Mouse (Mus musculus) hindbrain, embryonic 11.5 days (tissue): ENCODE measurements around the gene Chkb. TPM values are rescaled to one million over a fixed set of nuclear protein-coding genes. Genes with fewer than 3 reads are reported as not detected.
"Not testable (repeated sequence)": the region's sequence is repeated elsewhere in the genome, so short reads cannot be mapped to it uniquely, and the experiment has no call there.

ENCODE experiments used
- ATAC-seq: fragments of 200-750 bp; cut with Nextera tagmentation; 2 replicates; pipeline ENCODE4 v1.8.0; 2017; ENCODE audit warnings: mild to moderate bottlenecking, moderate TSS enrichment, moderate library complexity; ENCODE audit not compliant: low FRiP score
- DNase-seq: peaks from one replicate; pipeline ENCODE4 v3.0.0-alpha.2; 2015; ENCODE audit warnings: low spot score
- H3K27ac ChIP-seq: fragments of 300-500 bp; sonication (generic); 2 replicates; pipeline ENCODE4 v1.5.1; 2014; ENCODE audit warnings: mild to moderate bottlenecking, low read depth, low read length
- H3K27me3 ChIP-seq: fragments of 300-500 bp; sonication (generic); 2 replicates; pipeline ENCODE4 v1.6.1; 2014; ENCODE audit warnings: mild to moderate bottlenecking, low read length, moderate library complexity, mixed read lengths; ENCODE audit not compliant: control insufficient read depth, insufficient read depth
- H3K36me3 ChIP-seq: fragments of 300-500 bp; sonication (generic); 2 replicates; pipeline ENCODE4 v1.6.1; 2014; ENCODE audit warnings: mild to moderate bottlenecking, low read length, moderate library complexity, mixed read lengths; ENCODE audit not compliant: control insufficient read depth, insufficient read depth
- H3K4me1 ChIP-seq: fragments of 300-500 bp; sonication (generic); replicated peaks from 2 replicates; pipeline ENCODE4 v1.6.1; 2014; ENCODE audit warnings: low read length, mixed read lengths; ENCODE audit not compliant: control insufficient read depth, insufficient read depth
- H3K4me2 ChIP-seq: fragments of 300-500 bp; sonication (generic); replicated peaks from 2 replicates; pipeline ENCODE4 v1.6.1; 2014; ENCODE audit warnings: mild to moderate bottlenecking, low read depth, low read length
- H3K4me3 ChIP-seq: fragments of 300-500 bp; sonication (generic); 2 replicates; pipeline ENCODE4 v1.5.1; 2014; ENCODE audit warnings: low read depth, low read length
- H3K9ac ChIP-seq: fragments of 300-500 bp; sonication (generic); 2 replicates; pipeline ENCODE4 v1.6.1; 2014; ENCODE audit warnings: low read depth, low read length
- H3K9me3 ChIP-seq: fragments of 300-500 bp; sonication (generic); 2 replicates; pipeline ENCODE4 v1.6.1; 2016; ENCODE audit warnings: low read length; ENCODE audit not compliant: control insufficient read depth
- WGBS: fragments of 180-500 bp; shearing (Covaris S2); extraction: QIAGEN DNeasy Blood & Tissue Kit; methylation state at CpG from one replicate; pipeline ENCODE4 v1.1.7; 2014; 5-methylcytosine and 5-hydroxymethylcytosine counted together
- polyA plus RNA-seq: library from polyadenylated mRNA; unstranded; fragments of >200 nt; fragmentation: Nextera tagmentation; extraction: Ambion mirVana; gene quantifications from 2 replicates; pipeline ENCODE4 v1.2.1, GENCODE M21; 2014

The Chkb gene
- polyA plus RNA-seq, 1 experiment from 2014 or later, result 63.4 TPM

GRCm38 (mm10) chr15:89434136-89434535 is 4.4 kb upstream of the Chkb start:
- H3K4me3 ChIP-seq, result no peak overlapping the region
- H3K36me3 ChIP-seq, result no peaks in the 10 kb centered on the region
- no peaks in the 10 kb centered on the region for H3K27me3 ChIP-seq
- H3K27ac ChIP-seq, result no peak overlapping the region
- no peak overlapping the region for H3K9ac ChIP-seq
- no peak overlapping the region for H3K4me2 ChIP-seq
- no peak for DNase-seq
- no peaks in the 10 kb centered on the region; the same call in 1 of the 2 replicates for H3K4me1 ChIP-seq
- ATAC-seq, result no peak
- 71% methylated on average over 3 of the region's 3 CpGs for WGBS
- H3K9me3 ChIP-seq, result no peaks in the 10 kb centered on the region

GRCm38 (mm10) chr15:89432946-89433345 is 3.2 kb upstream of the Chkb start:
- Histone ChIP-seq H3K27me3 (no peaks in the 10 kb centered on the region), H3K27ac (no peak overlapping the region), H3K4me2 (no peak overlapping the region), H3K4me1 (no peaks in the 10 kb centered on the region; the same call in 1 of the 2 replicates), H3K9ac (no peak overlapping the region), H3K9me3 (no peaks in the 10 kb centered on the region), H3K36me3 (no peaks in the 10 kb centered on the region), H3K4me3 (no peak overlapping the region)
- ATAC-seq (no peak), DNase-seq (no peak)
- whole genome bisulfite sequencing, result 72% methylated on average over 4 of the region's 4 CpGs

- H3K27ac ChIP-seq, result no peak overlapping the region
- H3K4me2 ChIP-seq, result no peak overlapping the region
- H3K36me3 ChIP-seq, result peaks cover 5% of the 10 kb centered on the region; the same call in 1 of the 2 replicates
- DNase-seq (no peak), ATAC-seq (no peak)
- H3K9me3 ChIP-seq, result no peaks in the 10 kb centered on the region
- H3K27me3 ChIP-seq, result no peaks in the 10 kb centered on the region
- H3K4me3 ChIP-seq, result no peak overlapping the region
- no peak overlapping the region for H3K9ac ChIP-seq
- no peaks in the 10 kb centered on the region; the same call in 1 of the 2 replicates for H3K4me1 ChIP-seq
- WGBS, result 93% methylated on average over 6 of the region's 6 CpGs
These were observed 2.1 kb upstream of the Chkb start for GRCm38 (mm10) chr15:89431806-89432205.

- H3K4me2 ChIP-seq, result no peak overlapping the region
- H3K9ac ChIP-seq, result no peak overlapping the region
- no peak overlapping the region for H3K27ac ChIP-seq
- H3K4me1 ChIP-seq, result no peaks in the 10 kb centered on the region; the same call in 1 of the 2 replicates
- peaks cover 7% of the 10 kb centered on the region; the same call in 1 of the 2 replicates for H3K36me3 ChIP-seq
- DNase-seq, result no peak
- ATAC-seq, result no peak
- 93% methylated on average over 3 of the region's 3 CpGs for WGBS
- H3K9me3 ChIP-seq, result no peaks in the 10 kb centered on the region
- no peaks in the 10 kb centered on the region for H3K27me3 ChIP-seq
- H3K4me3 ChIP-seq, result no peak overlapping the region
These were observed 1.6 kb upstream of the Chkb start for GRCm38 (mm10) chr15:89431271-89431670.

- WGBS, result 90% methylated on average over 7 of the region's 9 CpGs
- H3K36me3 ChIP-seq, result not testable (repeated sequence)
These were observed 1.1 kb upstream of the Chkb start for GRCm38 (mm10) chr15:89430771-89431170.

GRCm38 (mm10) chr15:89430341-89430740 is 633 bp upstream of the Chkb start:
- Histone ChIP-seq H3K36me3 (peaks cover 7% of the 10 kb centered on the region; the same call in 1 of the 2 replicates), H3K9ac (peak overlapping the region; percentile 77), H3K9me3 (no peaks in the 10 kb centered on the region), H3K4me1 (no peaks in the 10 kb centered on the region; the same call in 1 of the 2 replicates), H3K4me2 (peak overlapping the region; percentile 88), H3K4me3 (peak overlapping the region; percentile 86), H3K27me3 (no peaks in the 10 kb centered on the region), H3K27ac (peak overlapping the region; percentile 89)
- ATAC-seq, result no peak
- DNase-seq, result peak; percentile 33
- WGBS, result 56% methylated on average over 6 of the region's 6 CpGs

More at GRCm38 (mm10) chr15:89430771-89431170, 1.1 kb upstream of the Chkb start:
- not testable (repeated sequence) for H3K27me3 ChIP-seq, H3K9ac ChIP-seq, H3K9me3 ChIP-seq, H3K27ac ChIP-seq, H3K4me1 ChIP-seq, H3K4me3 ChIP-seq, DNase-seq, ATAC-seq, H3K4me2 ChIP-seq

GRCm38 (mm10) chr15:89428821-89429351 is 822 bp downstream of the Chkb start:
- no peaks in the 10 kb centered on the region for H3K27me3 ChIP-seq
- peak overlapping the region; percentile 86 for H3K4me3 ChIP-seq
- ATAC-seq, result peak; percentile 71
- H3K36me3 ChIP-seq, result peaks cover 7% of the 10 kb centered on the region; the same call in 1 of the 2 replicates
- peak overlapping the region; percentile 89 for H3K27ac ChIP-seq
- no peaks in the 10 kb centered on the region; the same call in 1 of the 2 replicates for H3K4me1 ChIP-seq
- no peaks in the 10 kb centered on the region for H3K9me3 ChIP-seq
- 4% methylated on average over 16 of the region's 22 CpGs for WGBS
- peak overlapping the region; percentile 88 for H3K4me2 ChIP-seq
- peak overlapping the region; percentile 77 for H3K9ac ChIP-seq
- DNase-seq, result no peak

- no peak for ATAC-seq
- no peak overlapping the region for H3K27ac ChIP-seq
These were observed 1.4 kb downstream of the Chkb start for GRCm38 (mm10) chr15:89428136-89428790.

More at GRCm38 (mm10) chr15:89428136-89428790, 1.4 kb downstream of the Chkb start:
- H3K4me2 ChIP-seq, result peak overlapping the region; percentile 88
- H3K27me3 ChIP-seq, result no peaks in the 10 kb centered on the region
- H3K36me3 ChIP-seq, result peaks cover 7% of the 10 kb centered on the region; the same call in 1 of the 2 replicates
- peak overlapping the region; percentile 86 for H3K4me3 ChIP-seq
- H3K4me1 ChIP-seq, result no peaks in the 10 kb centered on the region; the same call in 1 of the 2 replicates
- WGBS, result 77% methylated on average over 19 of the region's 19 CpGs
- no peak for DNase-seq
- H3K9ac ChIP-seq, result peak overlapping the region; percentile 77; the same call in 1 of the 2 replicates
- no peaks in the 10 kb centered on the region for H3K9me3 ChIP-seq
